Mouse (Mus musculus) embryonic facial prominence, embryonic 11.5 days (tissue): ENCODE data around the gene Sox2. TPM values are rescaled to one million over a fixed set of nuclear protein-coding genes. Genes with fewer than 3 reads are reported as not detected.

Source experiments
- ATAC-seq: fragments of 200-750 bp; cut with Nextera tagmentation; replicated peaks from 2 replicates; pipeline ENCODE4 v1.8.0; 2017; ENCODE audit warnings: low read depth; ENCODE audit not compliant: insufficient number of reproducible peaks, low FRiP score, low TSS enrichment
- DNase-seq: peaks from one replicate; pipeline ENCODE4 v3.0.0-alpha.2; 2015; ENCODE audit warnings: low spot score
- H3K27ac ChIP-seq: fragments of 300-500 bp; sonication (generic); replicated peaks from 2 replicates; pipeline ENCODE4 v1.5.1; 2014; ENCODE audit warnings: mild to moderate bottlenecking, low read depth, low read length, control low read depth
- H3K27me3 ChIP-seq: fragments of 300-500 bp; sonication (generic); 2 replicates; pipeline ENCODE4 v1.6.1; 2014; ENCODE audit warnings: mild to moderate bottlenecking, low read length, moderate library complexity, mixed read lengths; ENCODE audit not compliant: control insufficient read depth, insufficient read depth
- H3K36me3 ChIP-seq: fragments of 300-500 bp; sonication (generic); replicated peaks from 2 replicates; pipeline ENCODE4 v1.6.1; 2014; ENCODE audit warnings: low read depth, mild to moderate bottlenecking, low read length, moderate library complexity, mixed read lengths; ENCODE audit not compliant: control insufficient read depth, insufficient read depth
- H3K4me1 ChIP-seq: fragments of 300-500 bp; sonication (generic); 2 replicates; pipeline ENCODE4 v1.6.1; 2014; ENCODE audit warnings: low read length, mixed read lengths; ENCODE audit not compliant: control insufficient read depth, insufficient read depth
- H3K4me2 ChIP-seq: fragments of 300-500 bp; sonication (generic); 2 replicates; pipeline ENCODE4 v1.6.1; 2014; ENCODE audit warnings: low read depth, mild to moderate bottlenecking, control low read depth, low read length, moderate library complexity
- H3K4me3 ChIP-seq: fragments of 300-500 bp; sonication (generic); 2 replicates; pipeline ENCODE4 v1.5.1; 2014; ENCODE audit warnings: low read depth, low read length, control low read depth
- H3K9ac ChIP-seq: fragments of 300-500 bp; sonication (generic); replicated peaks from 2 replicates; pipeline ENCODE4 v1.6.1; 2014; ENCODE audit warnings: mild to moderate bottlenecking, control low read depth, low read length
- H3K9me3 ChIP-seq: fragments of 300-500 bp; sonication (generic); replicated peaks from 2 replicates; pipeline ENCODE4 v1.6.1; 2016; ENCODE audit warnings: mild to moderate bottlenecking, low read length, inconsistent platforms, mixed read lengths; ENCODE audit not compliant: control insufficient read depth
- WGBS: fragments of 180-500 bp; shearing (Covaris S2); extraction: QIAGEN DNeasy Blood & Tissue Kit; methylation state at CpG from one replicate; pipeline ENCODE4 v1.1.7; 2014; 5-methylcytosine and 5-hydroxymethylcytosine counted together
- polyA plus RNA-seq: library from polyadenylated mRNA; unstranded; fragments of >200 nt; fragmentation: Nextera tagmentation; extraction: Ambion mirVana; gene quantifications from 2 replicates; pipeline ENCODE4 v1.2.1, GENCODE M21; 2014

Sox2 gene
- polyA plus RNA-seq, 1 experiment from 2014 or later, result 13.2 TPM

GRCm38 (mm10) chr3:34658966-34659535 lies 8.8 kb downstream of the Sox2 start:
- no peak overlapping the region for H3K4me2 ChIP-seq
- no peak overlapping the region for H3K9ac ChIP-seq
- H3K4me3 ChIP-seq, result no peak overlapping the region
- H3K4me1 ChIP-seq, result no peaks in the 10 kb centered on the region; the same call in none of the 2 replicates
- ATAC-seq (no peak), DNase-seq (no peak)
- H3K27ac ChIP-seq, result no peak overlapping the region
- H3K36me3 ChIP-seq, result no peaks in the 10 kb centered on the region
- peaks cover 66% of the 10 kb centered on the region for H3K27me3 ChIP-seq
- H3K9me3 ChIP-seq, result no peaks in the 10 kb centered on the region
- 58% methylated on average over 8 of the region's 8 CpGs for WGBS

DNA sequence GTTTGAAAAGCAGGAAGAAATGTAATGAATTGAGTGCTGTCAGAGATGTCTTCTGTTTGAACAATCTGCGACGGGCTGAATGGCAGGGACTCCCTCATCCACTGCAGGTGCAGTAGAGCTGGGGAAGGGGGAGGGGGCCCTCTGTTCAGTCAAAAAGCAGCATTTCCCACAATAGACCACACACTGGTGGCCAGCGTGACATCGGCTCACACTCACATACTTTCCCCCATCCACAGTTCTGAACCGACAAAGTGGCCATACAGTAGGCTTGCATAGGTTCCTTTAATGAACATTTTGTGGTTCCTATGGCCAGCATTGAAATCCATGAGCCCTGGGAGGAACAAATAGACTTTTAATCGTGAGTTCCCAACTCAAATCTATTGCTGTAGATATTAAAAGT lies 9.7 kb downstream of the Sox2 start:
- Histone ChIP-seq H3K27me3 (peaks cover 72% of the 10 kb centered on the region), H3K27ac (no peak overlapping the region), H3K4me1 (no peaks in the 10 kb centered on the region; the same call in none of the 2 replicates), H3K9ac (no peak overlapping the region), H3K36me3 (no peaks in the 10 kb centered on the region), H3K9me3 (no peaks in the 10 kb centered on the region), H3K4me3 (no peak overlapping the region), H3K4me2 (no peak overlapping the region)
- no peak for DNase-seq
- WGBS, result 3% methylated on average over 6 of the region's 6 CpGs
- no peak for ATAC-seq

DNA sequence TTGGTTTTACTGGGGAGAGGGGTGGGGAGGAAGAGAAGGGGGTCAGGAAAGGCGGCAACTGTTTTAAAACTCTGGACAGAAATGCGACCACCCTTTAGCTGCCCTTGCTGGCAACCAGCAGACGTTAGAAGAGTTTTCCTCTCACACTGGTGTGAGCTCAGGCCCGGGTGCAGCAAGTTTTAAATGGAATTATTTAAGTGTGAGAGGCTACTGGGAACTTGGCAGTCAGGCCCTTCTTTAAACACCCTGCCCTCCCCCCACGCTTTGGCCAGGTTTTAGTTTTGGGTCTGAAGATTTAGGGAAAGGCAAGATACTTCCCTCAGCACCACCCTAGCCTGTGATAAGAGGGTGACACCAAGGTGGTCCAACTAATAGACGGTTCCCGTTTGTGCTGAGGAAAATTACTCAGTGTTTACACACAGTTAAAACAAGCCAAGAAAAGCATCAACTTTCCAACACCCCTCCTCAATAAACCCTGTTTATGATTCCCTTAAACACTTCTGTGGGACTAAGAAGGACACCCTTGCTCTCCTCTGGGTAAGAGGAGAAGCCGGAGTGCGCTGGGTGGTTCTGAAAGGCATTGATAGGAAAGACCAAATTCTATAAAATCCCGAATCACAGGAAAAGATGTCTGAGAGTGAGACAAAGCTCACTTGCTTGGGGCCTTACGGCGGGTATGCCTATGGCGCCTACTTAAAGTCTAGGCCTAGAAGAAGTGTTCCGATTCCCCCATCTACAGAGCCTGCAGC lies 10.5 kb downstream of the Sox2 start:
- 6% methylated on average over 14 of the region's 14 CpGs for WGBS
- no peaks in the 10 kb centered on the region for H3K36me3 ChIP-seq
- ATAC-seq (no peak), DNase-seq (no peak)
- H3K4me3 ChIP-seq, result no peak overlapping the region
- H3K4me2 ChIP-seq, result no peak overlapping the region
- H3K9me3 ChIP-seq, result no peaks in the 10 kb centered on the region
- H3K9ac ChIP-seq, result 0 out of 2 replicates have a peak overlapping the region, but pooled peaks have one; percentile 13
- H3K27me3 ChIP-seq, result peaks cover 68% of the 10 kb centered on the region
- no peak overlapping the region for H3K27ac ChIP-seq
- H3K4me1 ChIP-seq, result no peaks in the 10 kb centered on the region; the same call in none of the 2 replicates

GRCm38 (mm10) chr3:34661341-34662007 lies 11.3 kb downstream of the Sox2 start:
- Histone ChIP-seq H3K36me3 (no peaks in the 10 kb centered on the region), H3K9me3 (no peaks in the 10 kb centered on the region), H3K4me3 (no peak overlapping the region), H3K9ac (0 out of 2 replicates have a peak overlapping the region, but pooled peaks have one; percentile 13), H3K4me1 (no peaks in the 10 kb centered on the region; the same call in none of the 2 replicates), H3K27me3 (peaks cover 65% of the 10 kb centered on the region), H3K4me2 (no peak overlapping the region), H3K27ac (no peak overlapping the region)
- DNase-seq, result no peak
- 2% methylated on average over 31 of the region's 32 CpGs for WGBS
- ATAC-seq, result no peak

DNA sequence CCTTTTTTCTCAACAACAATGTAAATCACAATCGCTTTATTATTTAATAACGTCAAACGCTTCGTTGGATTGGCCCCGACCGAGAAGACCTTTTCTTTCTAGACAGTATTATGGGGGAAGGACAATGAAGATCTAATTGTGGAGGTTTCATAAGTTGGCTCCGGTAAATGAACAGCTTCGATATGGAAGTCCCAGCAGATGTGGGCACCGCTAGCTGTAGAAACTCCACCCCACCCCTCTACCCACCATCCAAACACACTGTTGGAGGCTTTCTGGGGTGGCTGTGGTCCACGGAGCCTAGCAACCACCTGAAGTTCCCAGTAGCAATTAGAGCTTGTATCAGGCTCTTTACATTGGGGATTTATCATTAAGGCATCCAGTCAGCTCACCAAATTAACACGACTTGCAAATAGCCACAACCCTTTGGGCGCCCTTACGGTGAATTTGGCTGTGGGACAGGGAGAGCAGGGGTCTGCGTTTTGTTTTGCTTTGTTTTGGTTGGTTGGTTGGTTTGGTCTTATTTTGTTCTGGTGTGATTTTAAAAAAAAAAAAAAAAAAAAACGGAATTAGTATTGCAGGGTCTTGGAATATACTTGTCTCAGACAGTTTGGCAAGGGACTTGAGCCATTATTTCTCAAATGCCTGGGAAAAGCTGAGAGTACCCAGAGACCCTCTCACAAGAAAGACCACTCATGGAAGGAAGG lies 12.0 kb downstream of the Sox2 start:
- DNase-seq, result no peak
- H3K27me3 ChIP-seq, result peaks cover 68% of the 10 kb centered on the region
- 4% methylated on average over 15 of the region's 15 CpGs for WGBS
- no peak for ATAC-seq
- H3K4me3 ChIP-seq, result no peak overlapping the region
- H3K4me1 ChIP-seq, result no peaks in the 10 kb centered on the region; the same call in none of the 2 replicates
- H3K27ac ChIP-seq, result no peak overlapping the region
- no peak overlapping the region for H3K9ac ChIP-seq
- H3K9me3 ChIP-seq, result no peaks in the 10 kb centered on the region
- H3K4me2 ChIP-seq, result no peak overlapping the region; the same call in 1 of the 2 replicates
- H3K36me3 ChIP-seq, result no peaks in the 10 kb centered on the region

GRCm38 (mm10) chr3:34662712-34663655 lies 12.8 kb downstream of the Sox2 start:
- peak overlapping the region; percentile 52 for H3K27ac ChIP-seq
- H3K9me3 ChIP-seq, result no peaks in the 10 kb centered on the region
- H3K4me1 ChIP-seq, result no peaks in the 10 kb centered on the region; the same call in none of the 2 replicates
- H3K9ac ChIP-seq, result peak overlapping the region; percentile 43
- DNase-seq (peak; percentile 44), ATAC-seq (no peak)
- under 1% methylated on average over 53 of the region's 53 CpGs for WGBS
- H3K27me3 ChIP-seq, result peaks cover 62% of the 10 kb centered on the region
- H3K4me3 ChIP-seq, result 0 out of 2 replicates have a peak overlapping the region, but pooled peaks have one; percentile 8
- no peaks in the 10 kb centered on the region for H3K36me3 ChIP-seq
- H3K4me2 ChIP-seq, result peak overlapping the region; percentile 49
